Mouse (Mus musculus): ENCODE measurements around the gene Tmem120b.

GRCm38 (mm10) chr5:123024965-123025573, 43.1 kb upstream of the Tmem120b start:
- TF ChIP-seq CTCF (IDR thresholded peaks at IDR 0.05; ENCODE audit: control insufficient read depth, insufficient read depth, insufficient read length) (no peak), MYOG (IDR thresholded peaks at IDR 0.05; ENCODE audit: control insufficient read depth, extremely low read depth, insufficient read length) (no peak), CEBPB (IDR thresholded peaks at IDR 0.05; ENCODE audit: low read depth) (no peak), MAX (IDR thresholded peaks at IDR 0.05) (no peak), USF1 (IDR thresholded peaks at IDR 0.05; ENCODE audit: low read depth) (no peak), MYOD1 (IDR thresholded peaks at IDR 0.05; ENCODE audit: control insufficient read depth, insufficient read length, low read depth) (no peak)
